Mouse (Mus musculus) cerebellum, postnatal 10 days (tissue): Measurements from ENCODE around the gene Kcnmb4.

ENCODE experiments used
- DNase-seq, 2 experiments: peaks; one replicate each; pipeline ENCODE4 v3.0.0; 2021; ENCODE audit warnings: mixed read lengths in 2 of 2

Gene Kcnmb4

DNA sequence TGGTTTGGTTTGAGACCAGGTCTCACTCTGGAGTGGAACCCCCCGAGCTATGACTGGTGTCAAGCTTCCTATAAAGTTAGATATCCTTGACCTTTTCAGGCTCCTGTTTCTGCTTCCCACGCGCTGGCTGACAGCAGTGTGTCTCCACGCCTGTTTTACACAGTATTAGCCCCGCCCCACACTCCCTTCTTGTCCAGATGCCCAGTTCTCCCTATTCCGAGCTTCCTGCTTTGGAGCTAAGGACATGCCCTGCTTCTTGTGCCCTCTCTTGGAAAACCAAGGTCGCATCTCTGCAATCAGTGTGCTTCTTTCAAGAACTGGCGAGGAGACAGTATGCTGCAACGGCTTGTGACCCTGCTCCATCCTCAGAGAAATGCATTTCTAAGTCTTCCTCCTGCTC lies 23.1 kb downstream of the Kcnmb4 start:
- DNase-seq: peak; percentile 39 to 50

- no peak for DNase-seq
These were observed 25.5 kb downstream of the Kcnmb4 start for GRCm38 (mm10) chr10:116448166-116448565.

DNA sequence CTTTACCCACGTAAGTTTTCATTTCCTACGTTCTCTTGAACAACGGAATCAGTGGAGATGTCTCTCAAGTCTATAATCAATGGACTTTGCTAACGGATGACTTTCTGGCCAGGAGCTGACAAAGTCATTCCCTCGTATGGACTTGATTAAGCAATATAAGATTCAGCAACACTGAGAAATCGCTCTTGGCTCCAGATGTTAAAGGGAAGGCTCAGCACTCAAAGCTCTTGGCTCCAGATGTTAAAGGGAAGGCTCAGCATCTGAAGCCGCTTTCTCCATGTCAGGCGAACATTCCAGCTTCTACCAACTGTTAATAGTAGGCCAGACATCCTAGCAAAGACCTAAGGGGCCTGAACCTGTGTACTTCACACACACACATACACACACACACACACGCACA lies 26.5 kb downstream of the Kcnmb4 start:
- DNase-seq: no peak

GRCm38 (mm10) chr10:116446040-116446439 lies 27.6 kb downstream of the Kcnmb4 start:
- DNase-seq: no peak

DNA sequence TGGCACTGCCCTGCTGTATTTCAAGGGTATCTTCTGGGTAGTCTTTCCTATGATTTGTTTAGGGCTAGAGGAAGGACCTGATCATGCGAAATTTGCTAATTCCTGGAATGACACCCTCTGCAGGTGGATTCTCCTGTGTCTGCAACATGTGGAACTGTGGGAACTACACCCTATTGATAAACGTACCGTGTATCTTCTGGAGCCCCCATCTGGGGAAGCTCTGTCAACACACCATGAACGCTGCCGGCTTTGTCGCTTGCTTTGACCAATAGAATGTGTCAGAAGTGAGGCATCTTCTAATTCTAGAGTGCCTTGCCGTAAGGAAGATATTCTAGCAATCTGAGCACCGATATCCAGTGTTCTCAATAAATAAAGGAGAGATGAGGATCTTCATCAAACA lies 28.9 kb downstream of the Kcnmb4 start:
- DNase-seq: no peak

DNA sequence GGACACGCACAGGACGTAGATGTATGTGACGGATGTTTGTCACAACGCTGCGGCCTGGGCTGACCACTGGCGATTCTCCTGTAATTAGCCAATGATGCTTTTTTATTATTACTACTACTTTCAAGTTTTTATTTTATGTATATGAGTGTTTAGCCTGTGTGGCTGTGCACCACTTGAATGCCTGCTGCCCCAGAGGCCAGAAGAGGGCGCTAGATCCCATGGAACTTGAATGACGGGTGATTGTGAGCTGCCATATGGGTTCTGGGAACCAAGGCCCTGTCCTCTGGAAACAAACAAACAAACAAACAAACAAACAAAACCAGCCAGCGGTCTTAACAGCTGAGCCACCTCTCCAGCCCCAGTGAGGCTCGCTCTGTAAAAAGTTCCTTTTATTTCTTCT lies 29.3 kb downstream of the Kcnmb4 start:
- no peak for DNase-seq

DNA sequence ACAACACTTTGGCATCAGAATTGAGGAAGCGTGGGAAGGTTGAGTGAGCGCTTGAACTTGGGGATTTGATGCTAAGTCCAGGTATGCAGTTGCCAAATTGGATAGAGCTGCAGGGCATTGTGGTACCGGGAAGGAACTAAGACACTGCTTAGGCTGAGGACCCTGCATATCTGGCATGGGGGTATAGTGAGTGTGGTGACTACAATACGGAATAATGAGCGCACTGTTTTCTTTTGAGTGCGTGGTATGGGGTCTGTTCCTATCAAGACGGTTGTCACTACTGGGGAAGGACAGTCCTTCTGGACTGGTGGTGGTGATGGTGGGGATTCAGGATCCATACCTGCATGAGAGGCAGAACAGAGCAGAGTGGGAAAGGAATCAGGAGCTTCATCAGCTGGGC lies 32.7 kb downstream of the Kcnmb4 start:
- no peak for DNase-seq

GRCm38 (mm10) chr10:116440088-116440487 lies 33.6 kb downstream of the Kcnmb4 start:
- no peak for DNase-seq

GRCm38 (mm10) chr10:116435455-116435854 lies 38.2 kb downstream of the Kcnmb4 start:
- DNase-seq: no peak

DNA sequence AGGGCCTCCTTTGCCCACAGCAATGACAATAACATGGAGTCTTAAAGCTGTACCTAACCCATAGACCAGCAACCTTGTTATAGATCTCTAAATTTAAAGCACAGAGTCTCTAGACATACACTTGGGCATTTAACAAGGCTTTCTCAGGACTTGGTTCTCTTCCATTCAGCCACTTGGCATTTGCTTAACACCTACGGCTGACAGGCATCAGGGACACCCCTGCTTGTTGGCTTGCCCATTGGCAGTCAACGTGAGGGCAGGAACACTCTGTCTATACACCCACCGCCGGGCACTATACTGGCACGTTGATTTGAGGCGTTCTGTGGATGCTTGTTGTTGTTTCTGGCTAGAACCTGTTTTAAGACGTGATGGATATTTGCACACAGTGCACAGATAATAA lies 41.3 kb downstream of the Kcnmb4 start:
- DNase-seq: peak; percentile 33 to 37

DNA sequence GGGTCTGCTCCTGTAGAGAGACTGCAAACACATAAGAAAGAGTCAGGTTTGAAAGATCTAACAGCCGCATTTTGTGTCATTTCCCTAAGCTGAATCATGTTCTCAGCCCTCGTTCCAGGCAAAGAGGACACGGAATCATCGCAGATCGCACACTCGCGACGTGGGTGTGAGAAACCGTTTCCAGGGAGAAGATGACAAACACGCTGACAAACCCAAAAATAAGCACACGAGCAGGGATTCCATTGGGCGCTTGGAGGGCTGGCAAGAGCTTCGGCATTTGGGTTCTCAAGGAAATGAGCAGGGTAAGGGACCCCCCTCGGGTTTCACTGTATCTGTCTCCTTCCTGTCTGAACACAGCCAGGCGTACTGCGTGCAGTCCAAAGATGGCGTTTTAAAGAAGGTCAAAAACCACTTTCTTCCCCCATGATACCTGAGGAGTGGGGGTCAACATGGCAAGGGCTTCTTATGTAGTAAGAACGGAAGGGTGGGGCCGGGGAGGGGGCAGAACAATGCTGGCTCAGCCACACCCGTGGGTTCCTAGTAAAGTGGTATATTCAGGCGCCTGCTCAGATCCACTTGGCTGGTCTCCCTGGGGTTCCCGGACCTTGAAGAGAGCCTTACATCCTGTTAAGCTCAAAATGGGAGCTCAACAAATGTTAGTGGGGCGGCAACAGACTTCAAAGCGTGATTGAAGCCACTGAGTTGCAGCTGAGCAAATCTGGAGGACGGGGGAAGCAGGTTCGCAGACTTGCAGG lies 45.5 kb downstream of the Kcnmb4 start:
- no peak for DNase-seq

DNA sequence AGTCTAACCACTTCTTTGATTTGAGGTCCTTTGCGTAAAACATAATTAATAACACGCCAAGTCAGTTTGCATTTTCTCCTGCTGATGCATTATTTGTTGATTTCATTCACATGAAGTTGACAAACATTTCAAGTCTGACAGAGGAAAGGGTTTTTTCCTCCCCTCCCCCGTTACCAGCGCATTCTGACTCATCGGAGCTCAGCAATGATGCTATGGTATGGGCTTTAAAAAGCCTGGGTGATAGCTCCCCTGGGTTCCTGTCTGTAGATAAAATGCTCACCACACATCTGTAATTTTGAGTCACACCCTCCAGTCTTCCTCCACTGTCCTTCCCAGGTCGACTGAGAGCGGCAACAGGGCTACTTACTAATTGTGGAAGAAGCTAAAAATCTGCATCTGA lies 47.5 kb downstream of the Kcnmb4 start:
- no peak for DNase-seq

DNA sequence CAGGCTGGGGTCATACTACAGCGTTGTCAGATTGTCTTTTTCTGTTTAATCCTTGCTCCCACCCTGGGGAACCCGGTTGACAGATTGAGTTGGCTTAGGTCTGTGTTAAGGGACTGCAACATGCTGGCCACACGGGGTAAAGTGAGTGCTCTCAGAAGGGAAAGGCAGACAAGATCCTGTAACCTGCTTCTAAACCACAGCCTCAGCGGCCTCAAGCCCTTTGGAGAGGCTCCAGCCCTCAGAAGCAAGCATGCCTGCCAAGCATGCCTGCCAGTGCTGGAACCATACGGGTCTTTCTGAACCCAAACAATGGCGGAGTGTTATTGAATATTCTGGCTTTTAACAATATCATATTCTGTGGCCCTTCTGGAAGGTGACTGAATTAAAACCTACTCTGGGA lies 48.8 kb downstream of the Kcnmb4 start:
- DNase-seq: peak; percentile 74 to 81

- no peak for DNase-seq
These were observed 51.1 kb downstream of the Kcnmb4 start for GRCm38 (mm10) chr10:116422551-116422950.

DNA sequence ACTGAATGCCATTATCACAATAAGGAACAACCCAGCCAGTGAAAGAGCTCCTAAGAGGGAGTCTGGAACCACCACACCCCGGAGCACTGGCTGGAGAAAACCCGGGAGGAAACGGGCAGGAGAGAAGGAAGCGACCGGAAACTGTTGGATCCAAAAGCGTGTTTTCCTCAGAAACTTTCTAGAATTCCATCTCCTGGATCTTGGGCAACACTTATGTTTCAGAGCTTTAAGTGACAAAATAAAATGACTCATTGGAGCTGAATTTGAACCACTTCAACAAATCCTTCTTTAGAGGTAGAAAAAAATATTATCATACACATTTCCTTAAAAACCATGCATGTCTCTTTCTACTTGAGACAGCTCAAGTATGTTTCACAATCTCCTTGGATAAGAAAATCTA lies 52.7 kb downstream of the Kcnmb4 start:
- DNase-seq: no peak

GRCm38 (mm10) chr10:116418121-116418726 lies 55.5 kb downstream of the Kcnmb4 start:
- no peak for DNase-seq

DNA sequence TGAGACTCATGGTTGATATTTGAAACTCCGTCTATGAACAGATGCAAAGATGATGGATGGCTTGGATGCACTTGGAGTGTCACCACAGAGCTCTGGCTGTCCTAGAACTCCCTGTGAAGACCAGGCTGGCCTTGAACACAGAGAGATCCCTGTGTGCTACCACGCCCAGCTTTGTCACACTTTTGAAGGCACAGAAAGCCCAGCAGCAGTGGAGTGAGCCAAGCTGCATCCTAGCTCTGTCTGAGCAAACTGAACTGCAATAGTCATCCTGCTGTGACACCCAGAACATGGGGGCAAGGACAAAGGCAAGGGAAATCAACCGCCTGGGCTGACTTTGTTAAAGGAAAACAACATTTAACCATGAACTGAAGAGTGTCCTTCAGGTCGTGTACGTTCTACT lies 57.0 kb downstream of the Kcnmb4 start:
- DNase-seq: no peak

DNA sequence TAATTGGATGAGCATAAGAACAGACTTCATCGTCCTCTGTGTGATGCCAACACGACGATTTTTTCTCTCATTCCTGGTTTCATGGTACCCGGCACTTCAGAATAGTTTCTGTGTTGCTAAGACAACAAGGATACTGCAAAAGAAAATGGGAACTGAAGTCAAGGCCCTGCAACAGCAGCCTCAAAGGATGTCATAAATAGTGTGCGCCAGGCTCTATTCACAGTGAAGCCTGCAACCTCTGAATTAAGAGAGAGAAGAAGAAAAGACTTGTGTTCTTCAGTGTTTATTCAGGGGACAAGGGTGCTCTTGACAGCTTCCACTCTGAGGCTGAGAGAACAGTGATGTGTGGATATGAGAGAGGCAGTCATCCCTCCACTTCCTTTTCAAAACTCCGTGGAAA lies 57.5 kb downstream of the Kcnmb4 start:
- DNase-seq: no peak

DNA sequence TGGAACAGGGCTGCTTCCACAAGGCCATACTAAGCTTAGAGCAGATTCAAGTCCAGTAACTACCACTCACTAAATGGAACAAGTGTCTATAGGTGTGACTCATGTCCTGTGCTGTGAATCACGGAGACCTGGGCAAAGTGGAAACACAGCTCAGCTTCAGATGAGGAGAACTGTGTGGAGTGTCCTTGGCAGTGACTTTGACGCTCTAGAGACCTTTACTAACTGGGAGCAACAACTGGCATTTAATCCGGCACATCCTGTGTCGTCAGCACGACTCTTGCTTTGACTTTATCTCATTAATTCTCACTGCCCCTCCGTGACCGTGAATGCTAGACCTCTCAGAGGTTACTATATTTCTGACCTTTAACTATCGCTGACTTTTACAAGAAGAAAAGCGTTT lies 62.9 kb downstream of the Kcnmb4 start:
- DNase-seq: no peak

- DNase-seq: peak; percentile 23 to 32
These were observed 65.9 kb downstream of the Kcnmb4 start for GRCm38 (mm10) chr10:116407684-116408359.

- DNase-seq: no peak
These were observed 68.7 kb downstream of the Kcnmb4 start for GRCm38 (mm10) chr10:116405011-116405410.

GRCm38 (mm10) chr10:116403679-116404078 lies 70.0 kb downstream of the Kcnmb4 start:
- DNase-seq: no peak

DNA sequence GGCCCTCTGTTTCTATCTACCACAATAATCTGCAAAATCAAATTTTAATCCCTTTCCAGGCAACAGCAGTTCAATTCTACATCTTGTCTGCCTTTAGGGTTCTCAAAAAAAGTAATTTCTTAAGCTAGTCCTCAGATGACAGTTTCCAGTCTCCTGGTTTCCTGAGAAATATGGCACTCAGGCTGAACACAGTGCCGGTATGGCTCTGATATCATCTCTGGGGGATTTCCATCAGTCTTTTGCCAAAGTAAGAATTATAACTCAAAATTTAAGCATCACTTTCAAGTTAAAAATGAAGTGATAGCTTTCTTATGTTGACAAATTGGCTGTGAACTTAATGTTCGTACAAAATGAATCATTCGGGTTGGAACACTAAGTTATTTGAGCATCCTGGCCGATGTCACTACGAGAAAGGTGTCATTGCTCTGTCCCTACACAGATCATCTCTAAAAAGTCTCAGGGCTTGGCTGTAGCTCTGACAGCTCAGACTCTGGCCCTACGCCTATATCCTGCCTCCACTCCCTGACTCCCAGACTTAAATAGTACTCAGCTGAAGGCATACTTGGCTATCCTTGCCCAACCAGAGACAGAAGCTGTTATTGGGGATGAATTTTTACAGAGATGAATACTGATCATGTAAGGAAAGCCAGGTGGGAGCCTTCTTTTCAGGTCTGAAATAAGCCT lies 70.8 kb downstream of the Kcnmb4 start:
- DNase-seq: peak; percentile 29 to 54

- no peak for DNase-seq
These were observed 75.7 kb downstream of the Kcnmb4 start for GRCm38 (mm10) chr10:116397973-116398372.
